Mouse (Mus musculus) erythroblast, embryonic 14.5 days (primary cell): Measurements from ENCODE around the gene Dennd5a.
"Not testable (repeated sequence)": the region's sequence is repeated elsewhere in the genome, so short reads cannot be mapped to it uniquely, and the experiment has no call there.

Experiments used
- GATA1 ChIP-seq: IDR thresholded peaks from 2 replicates; pipeline ENCODE4 v1.6.1; 2012; ENCODE audit warnings: low read length, inconsistent platforms, mixed read lengths
- TAL1 ChIP-seq: IDR thresholded peaks from 3 replicates; pipeline ENCODE4 v1.6.1; 2012; ENCODE audit warnings: low read length, inconsistent platforms, mixed read lengths

- not testable (repeated sequence) for TF ChIP-seq TAL1, GATA1
Measured at GRCm38 (mm10) chr7:109984608-109985007, 24.3 kb upstream of the Dennd5a start.
